Mouse (Mus musculus) intestine, embryonic 16.5 days (tissue): Measurements from ENCODE around the gene Tbx21. TPM values are rescaled to one million over a fixed set of nuclear protein-coding genes. Genes with fewer than 3 reads are reported as not detected.

Experiments used
- ATAC-seq: fragments of 200-750 bp; cut with Nextera tagmentation; 2 replicates; pipeline ENCODE4 v1.8.0; 2017; ENCODE audit warnings: moderate TSS enrichment, moderate library complexity
- H3K27ac ChIP-seq: fragments of 300-500 bp; sonication (generic); 2 replicates; pipeline ENCODE4 v1.5.1; 2014; ENCODE audit warnings: mild to moderate bottlenecking, low read length
- H3K27me3 ChIP-seq: fragments of 300-500 bp; sonication (generic); replicated peaks from 2 replicates; pipeline ENCODE4 v1.6.1; 2014; ENCODE audit warnings: low read length, control low read depth, mixed read lengths; ENCODE audit not compliant: control insufficient read depth, insufficient read depth
- H3K36me3 ChIP-seq: fragments of 300-500 bp; sonication (generic); 2 replicates; pipeline ENCODE4 v1.6.1; 2014; ENCODE audit warnings: low read length, control low read depth; ENCODE audit not compliant: control insufficient read depth, insufficient read depth
- H3K4me1 ChIP-seq: fragments of 300-500 bp; sonication (generic); 2 replicates; pipeline ENCODE4 v1.6.1; 2014; ENCODE audit warnings: low read length, control low read depth, mixed read lengths; ENCODE audit not compliant: control insufficient read depth, insufficient read depth
- H3K4me2 ChIP-seq: fragments of 300-500 bp; sonication (generic); 2 replicates; pipeline ENCODE4 v1.6.1; 2014; ENCODE audit warnings: low read depth, low read length, control low read depth
- H3K4me3 ChIP-seq: fragments of 300-500 bp; sonication (generic); 2 replicates; pipeline ENCODE4 v1.5.1; 2014; ENCODE audit warnings: mild to moderate bottlenecking, low read length
- H3K9ac ChIP-seq: fragments of 300-500 bp; sonication (generic); 2 replicates; pipeline ENCODE4 v1.6.1; 2014; ENCODE audit warnings: low read depth, low read length
- H3K9me3 ChIP-seq: fragments of 300-500 bp; sonication (generic); 2 replicates; pipeline ENCODE4 v1.6.1; 2016; ENCODE audit warnings: low read length, control low read depth; ENCODE audit not compliant: control insufficient read depth
- WGBS: fragments of 180-500 bp; shearing (Covaris S2); extraction: QIAGEN DNeasy Blood & Tissue Kit; methylation state at CpG from one replicate; pipeline ENCODE4 v1.1.7; 2014; 5-methylcytosine and 5-hydroxymethylcytosine counted together
- polyA plus RNA-seq: library from polyadenylated mRNA; unstranded; fragments of >200 nt; fragmentation: Nextera tagmentation; extraction: Ambion mirVana; gene quantifications from 2 replicates; pipeline ENCODE4 v1.2.1, GENCODE M21; 2015

The Tbx21 gene
- polyA plus RNA-seq, 1 experiment from 2014 or later: 0.27 TPM

DNA sequence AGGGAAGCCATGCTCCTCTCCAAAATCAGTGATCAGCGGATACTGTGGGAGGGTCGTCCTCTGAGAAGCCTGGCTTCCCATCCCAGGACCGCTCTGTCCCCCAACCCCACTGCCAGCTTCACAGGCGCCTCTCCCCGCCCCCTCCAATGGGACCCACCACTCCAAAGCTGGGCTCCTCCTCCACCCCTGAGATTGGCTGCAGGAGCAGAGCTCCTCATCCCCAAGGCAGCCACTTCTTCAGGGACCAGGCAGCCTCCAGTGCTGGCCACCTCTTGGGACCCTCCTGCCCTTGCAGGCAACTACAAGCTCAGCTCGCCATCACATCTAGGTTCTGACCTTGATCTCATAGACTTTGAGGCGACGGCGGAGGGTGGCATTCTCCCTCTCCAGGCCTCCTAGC, 33.9 kb upstream of the Tbx21 start:
- no peaks in the 10 kb centered on the region for H3K36me3 ChIP-seq
- ATAC-seq: no peak
- WGBS: 36% methylated on average over 9 of the region's 9 CpGs
- H3K4me2 ChIP-seq: peak overlapping the region; percentile 95
- peak overlapping the region; percentile 75 for H3K4me3 ChIP-seq
- peak overlapping the region; percentile 79; the same call in 1 of the 2 replicates for H3K9ac ChIP-seq
- H3K27ac ChIP-seq: peak overlapping the region; percentile 77
- peaks cover 4% of the 10 kb centered on the region; the same call in 1 of the 2 replicates for H3K27me3 ChIP-seq
- no peaks in the 10 kb centered on the region for H3K9me3 ChIP-seq
- peaks cover 33% of the 10 kb centered on the region for H3K4me1 ChIP-seq

DNA sequence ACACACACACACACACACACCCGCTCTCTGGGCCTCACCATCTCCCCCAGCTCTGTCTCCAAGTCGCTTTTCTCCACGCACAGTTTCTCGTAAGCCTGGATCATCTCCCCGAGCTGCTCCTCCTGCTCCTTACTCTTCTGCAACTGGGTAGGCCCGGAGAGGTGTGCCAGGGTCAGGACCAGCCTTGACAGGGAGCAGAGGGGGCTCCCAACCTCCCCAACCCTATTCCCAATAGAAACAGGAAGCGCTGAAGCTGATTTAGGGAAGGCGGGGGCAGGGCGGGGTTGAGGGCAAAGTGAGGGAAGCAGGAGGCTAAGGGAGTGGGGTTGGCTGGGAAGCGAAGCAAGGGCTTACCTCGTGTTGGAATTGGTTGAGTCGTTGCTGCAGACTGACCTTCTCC, 33.5 kb upstream of the Tbx21 start:
- Histone ChIP-seq H3K36me3 (no peaks in the 10 kb centered on the region), H3K27ac (no peak overlapping the region), H3K27me3 (peaks cover 4% of the 10 kb centered on the region; the same call in 1 of the 2 replicates), H3K4me2 (peak overlapping the region; percentile 95), H3K9me3 (no peaks in the 10 kb centered on the region), H3K9ac (peak overlapping the region; percentile 79), H3K4me3 (0 out of 2 replicates have a peak overlapping the region, but pooled peaks have one; percentile 13), H3K4me1 (peaks cover 33% of the 10 kb centered on the region)
- ATAC-seq: no peak
- WGBS: 38% methylated on average over 12 of the region's 12 CpGs

DNA sequence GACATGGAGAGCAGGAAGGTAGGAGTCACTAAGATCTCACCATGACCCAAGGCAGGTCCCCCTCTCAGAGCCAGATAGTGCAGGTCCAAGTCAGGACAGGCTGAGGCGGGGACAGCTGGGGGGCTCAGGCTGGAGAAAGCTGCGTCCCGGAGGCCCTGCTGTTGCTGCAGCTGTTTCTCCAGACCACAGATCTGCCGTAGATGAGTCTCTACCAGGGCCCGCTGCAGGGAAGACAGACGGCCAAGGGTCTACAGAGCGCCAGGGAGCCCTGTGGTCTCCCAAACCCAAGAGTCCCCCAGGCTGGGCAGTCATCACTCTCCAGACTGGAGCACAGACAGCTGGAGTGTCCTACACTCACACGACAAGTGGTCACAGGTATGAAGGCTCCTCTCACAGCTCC, 32.2 kb upstream of the Tbx21 start:
- ATAC-seq: no peak
- Histone ChIP-seq H3K4me1 (peaks cover 31% of the 10 kb centered on the region), H3K9ac (no peak overlapping the region), H3K4me3 (no peak overlapping the region), H3K27me3 (peaks cover 4% of the 10 kb centered on the region; the same call in 1 of the 2 replicates), H3K36me3 (no peaks in the 10 kb centered on the region), H3K27ac (no peak overlapping the region), H3K9me3 (no peaks in the 10 kb centered on the region), H3K4me2 (no peak overlapping the region)
- 76% methylated on average over 8 of the region's 8 CpGs for WGBS

DNA sequence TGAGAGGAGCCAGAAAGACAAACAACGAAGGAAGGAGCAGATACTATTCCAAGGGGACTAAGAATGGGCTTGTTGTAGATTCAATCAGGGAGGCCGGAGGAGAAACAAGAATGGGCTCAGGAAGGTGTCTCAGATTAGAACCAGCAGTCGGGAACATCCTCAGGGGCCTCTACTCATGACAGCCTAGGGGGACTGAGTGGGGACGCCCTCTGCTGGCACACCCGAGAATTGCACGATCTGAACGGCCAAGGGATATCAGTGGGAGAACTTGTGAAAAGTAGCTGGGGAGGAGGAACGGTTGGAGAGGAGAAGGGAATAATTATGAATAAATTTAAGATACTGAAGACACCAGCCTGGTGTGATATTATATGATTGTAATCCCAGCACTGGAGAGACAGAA, 31.6 kb upstream of the Tbx21 start:
- peaks cover 4% of the 10 kb centered on the region; the same call in 1 of the 2 replicates for H3K27me3 ChIP-seq
- no peak for ATAC-seq
- no peak overlapping the region for H3K4me2 ChIP-seq
- peaks cover 25% of the 10 kb centered on the region for H3K4me1 ChIP-seq
- H3K9ac ChIP-seq: no peak overlapping the region
- no peak overlapping the region for H3K4me3 ChIP-seq
- H3K9me3 ChIP-seq: no peaks in the 10 kb centered on the region
- no peaks in the 10 kb centered on the region; the same call in 1 of the 2 replicates for H3K36me3 ChIP-seq
- WGBS: 7% methylated on average over 8 of the region's 8 CpGs
- no peak overlapping the region for H3K27ac ChIP-seq

DNA sequence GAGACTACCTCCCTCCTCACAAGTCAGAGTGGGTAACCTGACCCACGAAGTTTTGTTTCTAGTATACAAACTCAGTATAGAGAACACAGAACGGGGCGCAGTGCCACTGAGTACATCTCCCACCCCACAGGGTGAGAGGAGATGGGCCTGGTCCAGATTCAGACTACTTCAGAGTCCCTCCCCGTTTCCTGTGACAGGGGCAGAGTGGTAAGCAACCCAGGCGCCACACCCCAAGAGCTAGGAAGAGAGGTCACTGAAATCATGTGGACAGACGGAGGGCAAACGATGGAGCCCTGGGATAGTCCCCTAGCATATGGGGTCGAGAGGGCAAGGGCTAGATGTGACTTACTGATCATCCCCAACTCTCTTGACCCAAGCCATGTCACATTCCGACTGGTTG, 30.8 kb upstream of the Tbx21 start:
- H3K4me2 ChIP-seq: no peak overlapping the region

DNA sequence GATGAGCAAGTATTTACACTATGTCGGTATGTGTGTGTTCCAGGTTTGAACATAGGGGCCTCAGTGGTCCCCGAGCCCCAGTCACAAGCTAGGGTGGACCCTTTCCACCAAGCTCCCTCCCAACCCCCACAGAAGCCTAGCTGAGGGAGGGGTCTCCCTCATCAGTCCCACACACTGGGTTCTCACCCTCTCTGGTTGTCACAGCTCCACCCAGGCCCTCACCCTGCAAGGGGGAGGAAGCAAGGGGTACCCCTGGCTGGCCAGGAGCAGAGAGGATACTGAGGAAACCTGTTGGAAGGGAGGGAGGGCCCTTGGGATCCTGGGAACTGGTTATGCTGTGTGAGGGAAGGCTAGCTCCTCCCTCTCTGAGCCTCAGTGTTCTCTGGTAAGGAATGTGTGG, 30.2 kb upstream of the Tbx21 start:
- H3K27ac ChIP-seq: no peak overlapping the region
- 43% methylated on average over 2 of the region's 2 CpGs for WGBS
- no peak for ATAC-seq

More for the DNA sequence above, 30.8 kb upstream of the Tbx21 start:
- Histone ChIP-seq H3K36me3 (no peaks in the 10 kb centered on the region; the same call in 1 of the 2 replicates), H3K4me3 (no peak overlapping the region), H3K9me3 (no peaks in the 10 kb centered on the region), H3K27ac (no peak overlapping the region), H3K27me3 (peaks cover 4% of the 10 kb centered on the region; the same call in 1 of the 2 replicates), H3K9ac (no peak overlapping the region), H3K4me1 (peaks cover 21% of the 10 kb centered on the region)
- 58% methylated on average over 9 of the region's 9 CpGs for WGBS
- no peak for ATAC-seq

DNA sequence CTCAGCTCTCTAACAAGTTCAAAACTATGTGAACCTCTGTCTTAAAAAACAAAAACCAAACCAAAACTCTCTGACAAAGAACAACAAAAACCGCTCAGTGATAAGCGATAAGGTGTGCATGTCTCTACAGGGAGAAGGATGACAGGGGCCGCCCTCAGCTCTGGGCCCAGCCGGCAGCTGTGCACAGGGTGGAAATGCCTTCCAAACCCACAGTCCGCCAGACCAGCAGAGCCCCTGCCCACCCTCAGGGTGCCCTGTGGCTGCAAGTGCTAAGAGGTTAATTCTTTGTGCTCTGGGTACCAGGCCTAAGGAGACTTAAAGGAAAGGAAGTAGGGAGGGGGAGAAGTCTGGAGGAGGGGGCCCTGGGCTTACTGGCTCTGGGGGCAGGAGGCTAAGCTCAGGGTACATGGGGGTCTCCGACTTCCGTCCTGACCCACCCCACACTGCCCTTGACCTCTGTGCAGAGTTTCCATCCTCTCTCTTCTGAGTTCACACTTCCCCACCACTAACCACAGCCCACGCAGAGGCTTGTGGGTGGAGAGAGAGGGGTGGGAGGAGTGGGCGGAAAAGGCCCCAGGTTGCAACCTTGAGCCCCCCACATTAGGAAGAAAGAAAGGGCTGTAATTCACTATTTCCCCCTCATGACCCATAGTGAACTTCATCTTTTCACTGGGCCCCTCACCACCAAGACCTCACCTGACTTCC, 28.2 kb upstream of the Tbx21 start:
- ATAC-seq: no peak
- no peaks in the 10 kb centered on the region for H3K9me3 ChIP-seq
- H3K36me3 ChIP-seq: no peaks in the 10 kb centered on the region; the same call in 1 of the 2 replicates
- H3K4me1 ChIP-seq: peaks cover 14% of the 10 kb centered on the region; the same call in 1 of the 2 replicates
- peaks cover 13% of the 10 kb centered on the region; the same call in 1 of the 2 replicates for H3K27me3 ChIP-seq
- WGBS: 76% methylated on average over 9 of the region's 9 CpGs
- H3K4me2 ChIP-seq: no peak overlapping the region
- no peak overlapping the region for H3K4me3 ChIP-seq
- no peak overlapping the region for H3K27ac ChIP-seq
- no peak overlapping the region for H3K9ac ChIP-seq

More for the DNA sequence above, 30.2 kb upstream of the Tbx21 start:
- Histone ChIP-seq H3K9me3 (no peaks in the 10 kb centered on the region), H3K36me3 (no peaks in the 10 kb centered on the region; the same call in 1 of the 2 replicates), H3K4me1 (peaks cover 21% of the 10 kb centered on the region), H3K4me3 (no peak overlapping the region), H3K9ac (no peak overlapping the region), H3K4me2 (no peak overlapping the region), H3K27me3 (peaks cover 1% of the 10 kb centered on the region; the same call in 1 of the 2 replicates)

DNA sequence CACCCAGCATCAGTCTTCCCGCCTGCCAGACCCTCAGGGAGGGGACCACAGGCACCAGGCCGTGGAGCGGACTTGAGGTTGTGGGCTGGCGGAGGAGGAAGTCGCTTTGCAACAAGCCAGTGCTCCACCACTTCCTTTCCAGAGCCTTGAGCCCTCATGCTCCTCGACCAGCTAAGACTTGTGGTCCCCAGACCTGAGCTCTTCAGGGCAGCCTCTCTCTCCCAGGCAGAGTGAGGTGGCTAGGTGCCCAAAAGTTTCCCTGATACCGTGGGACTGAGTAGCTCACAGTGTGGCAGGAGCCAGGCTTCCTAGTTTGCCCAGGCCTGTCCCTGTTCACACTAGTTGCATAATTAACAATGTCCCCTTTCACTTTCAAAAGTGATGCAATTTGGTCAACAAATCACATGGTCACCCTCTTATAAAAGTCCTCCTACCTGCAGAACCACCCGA, 27.1 kb upstream of the Tbx21 start:
- H3K4me1 ChIP-seq: peaks cover 14% of the 10 kb centered on the region; the same call in 1 of the 2 replicates
- H3K4me2 ChIP-seq: no peak overlapping the region
- no peak overlapping the region for H3K4me3 ChIP-seq
- no peak overlapping the region for H3K9ac ChIP-seq
- no peak overlapping the region for H3K27ac ChIP-seq
- H3K36me3 ChIP-seq: no peaks in the 10 kb centered on the region; the same call in 1 of the 2 replicates
- H3K9me3 ChIP-seq: no peaks in the 10 kb centered on the region
- ATAC-seq: no peak
- H3K27me3 ChIP-seq: peaks cover 21% of the 10 kb centered on the region; the same call in 1 of the 2 replicates
- 68% methylated on average over 8 of the region's 8 CpGs for WGBS

DNA sequence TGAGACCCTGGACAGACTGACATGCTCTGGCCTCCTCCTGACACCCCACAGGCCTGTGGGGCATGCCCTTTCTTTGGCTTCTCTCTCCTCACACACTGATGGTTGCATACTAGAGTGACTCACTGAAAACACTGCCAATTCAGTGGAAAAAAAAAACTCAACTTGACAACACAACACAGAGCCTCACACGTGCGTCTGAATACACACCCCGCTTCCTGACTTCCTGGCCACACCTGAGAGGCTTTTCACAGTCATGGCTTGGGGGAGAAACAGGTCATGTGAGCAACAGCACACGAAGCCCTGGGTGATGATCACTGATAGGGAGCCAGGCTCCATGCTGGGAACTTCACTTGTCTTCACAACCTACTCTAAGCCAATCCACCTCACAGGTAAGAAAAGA, 25.7 kb upstream of the Tbx21 start:
- no peaks in the 10 kb centered on the region; the same call in 1 of the 2 replicates for H3K36me3 ChIP-seq
- no peak for ATAC-seq
- H3K9me3 ChIP-seq: no peaks in the 10 kb centered on the region
- H3K27ac ChIP-seq: no peak overlapping the region
- no peak overlapping the region for H3K4me3 ChIP-seq
- no peak overlapping the region for H3K4me2 ChIP-seq
- H3K9ac ChIP-seq: no peak overlapping the region
- H3K4me1 ChIP-seq: peaks cover 4% of the 10 kb centered on the region; the same call in 1 of the 2 replicates
- WGBS: 67% methylated on average over 4 of the region's 4 CpGs
- H3K27me3 ChIP-seq: peaks cover 23% of the 10 kb centered on the region; the same call in 1 of the 2 replicates
